Mouse (Mus musculus) c-Kit-positive CD71-negative TER-119-negative erythroid progenitor cells, embryonic 14.5 days (primary cell): ENCODE data around the gene Spata25.
"Not testable (repeated sequence)": the region's sequence is repeated elsewhere in the genome, so short reads cannot be mapped to it uniquely, and the experiment has no call there.

ENCODE experiments used
- DNase-seq: peaks from one replicate; pipeline ENCODE4 v3.0.0-alpha.2; 2013; ENCODE audit warnings: low read depth

The Spata25 gene

GRCm38 (mm10) chr2:164855572-164855971, 27.2 kb upstream of the Spata25 start:
- DNase-seq, result not testable (repeated sequence)

GRCm38 (mm10) chr2:164850061-164850460, 21.7 kb upstream of the Spata25 start:
- no peak for DNase-seq

- no peak for DNase-seq
Measured at GRCm38 (mm10) chr2:164845782-164846181, 17.4 kb upstream of the Spata25 start.

GRCm38 (mm10) chr2:164835164-164835563, 6.8 kb upstream of the Spata25 start:
- no peak for DNase-seq

GRCm38 (mm10) chr2:164834531-164834930, 6.2 kb upstream of the Spata25 start:
- DNase-seq, result no peak

- peak; percentile 92 for DNase-seq
Measured at GRCm38 (mm10) chr2:164833314-164833959, 5.1 kb upstream of the Spata25 start, which contains the start of gene Neurl2. Gene Neurl2, minus strand, starts transcription at chr2:164833456.

GRCm38 (mm10) chr2:164832748-164833301, 4.5 kb upstream of the Spata25 start, which contains the start of gene Ctsa:
Gene Ctsa, plus strand, starts transcription at chr2:164832873.
- DNase-seq, result peak; percentile 72

GRCm38 (mm10) chr2:164832032-164832747, 3.9 kb upstream of the Spata25 start:
- no peak for DNase-seq

GRCm38 (mm10) chr2:164831029-164831428, 2.7 kb upstream of the Spata25 start:
- DNase-seq, result no peak

GRCm38 (mm10) chr2:164829090-164829489, 753 bp upstream of the Spata25 start:
- no peak for DNase-seq

GRCm38 (mm10) chr2:164827146-164827850, 1.0 kb downstream of the Spata25 start:
- DNase-seq, result no peak

GRCm38 (mm10) chr2:164825521-164825920, 2.8 kb downstream of the Spata25 start:
- DNase-seq, result no peak

GRCm38 (mm10) chr2:164823969-164824368, 4.4 kb downstream of the Spata25 start:
- no peak for DNase-seq

- no peak for DNase-seq
Measured at GRCm38 (mm10) chr2:164823181-164823585, 5.2 kb downstream of the Spata25 start.

- peak; percentile 98 for DNase-seq
Measured at GRCm38 (mm10) chr2:164822636-164823165, 5.6 kb downstream of the Spata25 start, which contains the start of gene Zswim1. Gene Zswim1, plus strand, starts transcription at chr2:164822686.

GRCm38 (mm10) chr2:164821060-164821459, 7.3 kb downstream of the Spata25 start:
- DNase-seq, result no peak

- DNase-seq, result no peak
Measured at GRCm38 (mm10) chr2:164817703-164818102, 10.6 kb downstream of the Spata25 start.

- DNase-seq, result no peak
Measured at GRCm38 (mm10) chr2:164817206-164817605, 11.1 kb downstream of the Spata25 start.

GRCm38 (mm10) chr2:164815821-164816220, 12.5 kb downstream of the Spata25 start:
- DNase-seq, result no peak

GRCm38 (mm10) chr2:164815348-164815747, 13.0 kb downstream of the Spata25 start:
- no peak for DNase-seq

- DNase-seq, result no peak
Measured at GRCm38 (mm10) chr2:164813557-164813956, 14.8 kb downstream of the Spata25 start.

GRCm38 (mm10) chr2:164806614-164807013, 21.7 kb downstream of the Spata25 start:
- DNase-seq, result no peak
